Mouse (Mus musculus) bone marrow, adult 2 months (tissue): ENCODE results near the gene AA986860. TPM values are rescaled to one million over a fixed set of nuclear protein-coding genes. Genes with fewer than 3 reads are reported as not detected.

Experiments used
- H3K27ac ChIP-seq: fragments of 200-500 bp; 2 replicates; pipeline ENCODE4 v1.5.1; 2012; ENCODE audit warnings: low read depth, mild to moderate bottlenecking, control low read depth, inconsistent platforms, low read length; ENCODE audit not compliant: control insufficient read depth, poor library complexity, insufficient read depth
- H3K4me1 ChIP-seq: fragments of 200-500 bp; 2 replicates; pipeline ENCODE4 v1.6.1; 2011; ENCODE audit warnings: low read length; ENCODE audit not compliant: control insufficient read depth, insufficient read depth
- H3K4me3 ChIP-seq: fragments of 200-500 bp; replicated peaks from 2 replicates; pipeline ENCODE3; 2011; ENCODE audit warnings: mild to moderate bottlenecking, low read depth, low read length, control low read depth; ENCODE audit not compliant: control insufficient read depth
- CTCF ChIP-seq: fragments of 200-500 bp; IDR thresholded peaks from 2 replicates; pipeline ENCODE4 v1.5.1; 2011; ENCODE audit warnings: low read length, control low read depth; ENCODE audit not compliant: control insufficient read depth, insufficient read depth
- POLR2A ChIP-seq: fragments of 200-500 bp; IDR thresholded peaks from 2 replicates; pipeline ENCODE4 v1.6.1; 2011; ENCODE audit warnings: low read depth, mild to moderate bottlenecking, control low read depth, low read length, borderline replicate concordance; ENCODE audit not compliant: control insufficient read depth
- WGBS: fragments of 180-500 bp; shearing (Covaris S2); methylation state at CpG from one replicate; pipeline ENCODE4 v1.1.7; 2018; 5-methylcytosine and 5-hydroxymethylcytosine counted together
- polyA plus RNA-seq: library from polyadenylated mRNA; stranded (reverse); fragments of >200 nt; gene quantifications from 2 replicates; pipeline ENCODE4 v1.2.4, GENCODE M21; 2011; ENCODE audit warnings: low replicate concordance; ENCODE audit not compliant: missing spikeins, insufficient read depth, insufficient read length

AA986860 gene
- polyA plus RNA-seq, 1 experiment = 1.9 TPM

DNA sequence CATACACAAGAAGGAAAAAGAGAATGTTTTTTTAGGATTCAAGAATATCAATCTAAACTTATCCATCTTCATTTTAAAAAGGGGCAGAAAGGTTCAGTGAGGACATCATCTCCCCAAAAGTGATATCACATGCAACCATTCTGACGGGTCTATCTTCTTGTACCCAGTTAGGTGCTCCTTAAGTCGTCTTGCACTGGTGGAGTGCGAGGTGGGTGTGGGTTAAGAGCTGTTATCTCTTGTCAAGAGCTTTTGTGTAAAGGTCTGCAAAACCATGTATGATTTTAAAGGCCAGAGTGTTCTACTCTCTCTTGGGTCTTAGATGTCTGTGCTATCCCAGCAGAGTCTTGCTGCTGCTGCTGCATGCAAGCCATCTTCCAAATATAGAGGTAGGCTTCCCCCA, 15.0 kb downstream of the AA986860 start:
- peaks cover 5% of the 10 kb centered on the region for H3K4me1 ChIP-seq
- no peak overlapping the region for H3K27ac ChIP-seq
- 67% methylated on average over 3 of the region's 3 CpGs for WGBS
- TF ChIP-seq CTCF (no peak), POLR2A (no peak)
- no peak overlapping the region for H3K4me3 ChIP-seq

DNA sequence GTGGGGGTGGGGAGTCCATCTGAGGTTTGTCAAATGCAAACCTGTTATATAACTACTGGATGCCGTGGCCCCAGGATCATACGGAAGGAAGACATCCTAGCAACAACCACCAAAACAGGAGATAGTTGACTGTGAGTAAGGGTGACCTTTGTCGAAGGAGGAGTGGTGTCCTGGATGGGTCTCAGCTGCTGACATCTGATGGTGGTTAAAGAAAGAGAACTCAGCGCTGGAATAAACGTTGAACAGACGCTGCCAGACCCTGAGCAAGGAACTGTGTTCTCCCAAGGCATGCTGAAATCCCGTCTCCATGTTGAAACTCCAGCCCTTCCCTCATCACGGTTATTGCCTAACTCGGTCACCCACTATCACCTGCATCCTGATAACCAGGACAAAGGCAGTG, 27.9 kb downstream of the AA986860 start:
- no peak for TF ChIP-seq POLR2A
- no peak for TF ChIP-seq CTCF
- Histone ChIP-seq H3K4me3 (no peak overlapping the region), H3K4me1 (no peaks in the 10 kb centered on the region), H3K27ac (no peak overlapping the region)
- 76% methylated on average over 9 of the region's 9 CpGs for WGBS

DNA sequence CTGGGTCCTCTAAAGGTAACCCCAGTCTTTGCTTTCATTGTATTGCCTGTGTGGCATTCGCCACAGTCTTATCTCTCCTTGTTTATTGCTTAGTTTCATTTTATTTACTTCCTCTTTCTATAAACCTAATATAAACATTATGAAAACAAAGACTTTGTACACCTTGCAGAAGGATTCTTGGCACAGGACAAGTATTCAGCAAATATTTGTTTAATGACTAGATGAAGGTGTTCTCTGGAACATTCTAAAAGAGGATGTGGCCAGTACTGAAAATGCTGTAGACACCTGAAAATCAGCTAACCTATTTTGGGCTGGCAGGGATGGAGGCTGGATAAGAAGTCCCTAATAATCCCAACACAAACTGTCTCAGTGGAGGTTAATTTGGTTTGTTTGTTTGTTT, 29.8 kb downstream of the AA986860 start:
- 67% methylated on average over 1 of the region's 1 CpGs for whole genome bisulfite sequencing
- Histone ChIP-seq H3K4me1 (no peaks in the 10 kb centered on the region), H3K4me3 (no peak overlapping the region), H3K27ac (no peak overlapping the region)
- TF ChIP-seq CTCF = no peak
- TF ChIP-seq POLR2A = no peak

DNA sequence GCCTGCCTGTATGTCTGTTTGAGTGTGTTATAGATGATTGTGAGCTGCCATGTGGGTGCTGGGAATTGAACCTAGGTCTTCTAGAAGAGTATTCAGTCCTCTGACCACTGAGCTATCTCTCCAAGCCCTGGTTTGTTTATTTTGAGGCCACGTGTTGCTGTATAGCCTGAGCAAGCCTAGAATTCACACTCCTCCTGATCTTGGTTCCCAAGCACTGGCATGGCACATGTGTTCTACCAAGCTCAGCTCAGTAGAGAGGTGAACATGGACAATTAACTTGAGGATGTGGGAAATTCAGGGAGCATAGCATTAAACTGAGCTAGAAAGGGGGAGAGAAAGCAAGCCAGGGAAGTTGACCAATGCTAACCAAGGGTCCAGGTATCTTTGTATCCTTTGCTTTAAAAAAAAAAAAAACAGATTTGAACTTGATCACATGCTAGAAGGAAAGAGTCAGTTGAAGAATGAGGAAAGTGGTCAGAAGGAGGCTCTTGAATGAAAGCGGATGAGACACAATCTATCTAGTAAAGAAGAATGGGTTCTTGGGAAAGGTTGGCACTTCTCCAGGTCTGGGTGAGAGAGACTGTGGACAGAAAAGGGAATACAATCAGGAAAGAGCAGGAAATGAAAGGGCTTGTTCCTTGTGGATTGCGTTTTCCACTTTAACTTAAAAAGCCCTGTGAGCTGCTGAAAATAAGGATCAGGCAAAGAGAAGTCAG, 30.4 kb downstream of the AA986860 start:
- WGBS = 86% methylated on average over 3 of the region's 3 CpGs
- H3K4me1 ChIP-seq = no peaks in the 10 kb centered on the region
- H3K27ac ChIP-seq = no peak overlapping the region
- H3K4me3 ChIP-seq = no peak overlapping the region
- TF ChIP-seq POLR2A = no peak
- no peak for TF ChIP-seq CTCF

DNA sequence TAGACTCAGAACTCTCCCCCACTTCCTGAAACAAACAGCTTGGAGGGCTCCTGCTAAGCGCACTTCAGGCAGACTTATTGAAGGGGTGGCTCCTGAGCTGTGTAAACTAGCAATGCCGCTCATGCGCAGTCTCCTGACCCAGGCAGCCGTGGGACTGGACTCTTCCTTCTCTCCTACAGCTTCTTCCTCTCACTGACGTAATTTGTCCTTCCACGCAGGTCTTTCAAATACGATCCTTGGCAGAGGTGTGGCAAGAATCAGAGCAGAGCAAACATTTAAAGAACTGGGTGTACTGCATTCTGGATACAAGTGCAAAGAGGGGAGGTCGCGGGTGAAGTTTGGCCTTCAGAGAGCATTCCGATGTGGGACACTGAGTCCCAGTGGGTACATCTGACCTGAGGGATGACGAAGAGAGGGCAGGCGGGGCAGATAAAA, 32.3 kb downstream of the AA986860 start:
- Histone ChIP-seq H3K4me1 (no peaks in the 10 kb centered on the region), H3K4me3 (no peak overlapping the region), H3K27ac (no peak overlapping the region)
- TF ChIP-seq POLR2A = no peak
- no peak for TF ChIP-seq CTCF
- 56% methylated on average over 12 of the region's 12 CpGs for WGBS

DNA sequence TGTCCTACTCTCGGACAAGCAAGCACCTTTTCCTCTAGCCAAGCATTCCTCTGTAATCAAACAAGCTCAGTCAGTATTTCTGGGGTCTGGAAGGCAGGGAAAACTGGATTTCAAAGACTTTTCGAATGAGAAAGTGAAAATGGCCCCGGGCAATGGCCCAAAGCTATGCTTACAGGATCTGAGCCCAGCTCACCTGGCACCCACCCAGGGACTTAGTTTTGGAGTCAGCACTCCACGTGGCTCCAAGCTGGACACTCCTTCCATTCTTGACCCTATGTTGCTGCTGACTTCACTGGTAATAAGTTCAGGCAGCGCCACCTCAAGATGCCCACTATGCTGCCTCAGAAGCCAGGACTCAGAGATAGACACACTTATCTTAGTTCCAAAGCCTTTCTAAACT, 35.3 kb downstream of the AA986860 start:
- WGBS = 79% methylated on average over 5 of the region's 5 CpGs
- Histone ChIP-seq H3K4me1 (no peaks in the 10 kb centered on the region), H3K27ac (no peak overlapping the region), H3K4me3 (no peak overlapping the region)
- TF ChIP-seq CTCF = no peak
- no peak for TF ChIP-seq POLR2A

DNA sequence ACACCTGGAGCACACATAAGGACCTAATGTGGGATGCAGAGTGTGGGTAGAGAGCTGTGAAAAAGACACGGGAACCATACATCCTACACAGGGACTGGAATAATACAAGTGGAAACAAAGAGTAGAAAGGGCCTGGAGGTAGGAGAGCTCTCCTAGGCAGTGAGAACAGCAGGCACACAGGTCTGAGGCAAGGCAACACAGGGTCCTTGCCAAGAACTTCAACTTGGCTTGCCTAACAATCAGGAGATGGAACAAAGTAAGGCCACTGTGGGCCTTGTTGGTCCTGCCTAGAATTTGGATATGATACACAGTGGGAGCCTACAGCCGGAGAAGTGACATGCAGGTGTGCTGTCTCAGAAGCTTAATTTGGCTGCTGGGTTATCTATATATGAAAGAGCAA, 38.1 kb downstream of the AA986860 start:
- no peak overlapping the region for H3K4me3 ChIP-seq
- H3K4me1 ChIP-seq = no peaks in the 10 kb centered on the region
- no peak overlapping the region for H3K27ac ChIP-seq
- TF ChIP-seq POLR2A = no peak
- TF ChIP-seq CTCF = no peak
- WGBS = 90% methylated on average over 2 of the region's 2 CpGs

DNA sequence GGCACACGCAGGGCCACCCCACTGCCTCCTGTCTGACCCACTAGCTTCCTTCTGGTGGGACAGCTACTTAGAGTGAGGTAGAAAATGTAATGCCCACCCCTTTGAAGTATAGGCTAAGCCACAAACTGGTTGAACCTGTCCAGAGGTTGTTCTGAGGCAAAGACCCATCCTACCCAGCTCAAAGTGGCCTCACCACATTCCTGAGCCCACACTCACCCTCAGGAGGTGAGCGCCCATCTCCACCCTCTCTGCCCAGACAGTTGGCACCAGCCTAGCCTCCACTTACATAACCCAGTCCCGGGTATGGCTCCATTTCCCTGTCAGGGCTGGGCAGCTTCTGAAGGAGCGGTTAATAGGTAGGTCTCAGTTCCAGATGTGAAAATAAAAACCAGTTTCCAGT, 38.7 kb downstream of the AA986860 start:
- Histone ChIP-seq H3K27ac (no peak overlapping the region), H3K4me1 (no peaks in the 10 kb centered on the region), H3K4me3 (no peak overlapping the region)
- WGBS = 85% methylated on average over 4 of the region's 4 CpGs
- TF ChIP-seq CTCF = no peak
- no peak for TF ChIP-seq POLR2A
